ENCODE assay signal across 8 mouse cellular contexts in the genomic region with DNA sequence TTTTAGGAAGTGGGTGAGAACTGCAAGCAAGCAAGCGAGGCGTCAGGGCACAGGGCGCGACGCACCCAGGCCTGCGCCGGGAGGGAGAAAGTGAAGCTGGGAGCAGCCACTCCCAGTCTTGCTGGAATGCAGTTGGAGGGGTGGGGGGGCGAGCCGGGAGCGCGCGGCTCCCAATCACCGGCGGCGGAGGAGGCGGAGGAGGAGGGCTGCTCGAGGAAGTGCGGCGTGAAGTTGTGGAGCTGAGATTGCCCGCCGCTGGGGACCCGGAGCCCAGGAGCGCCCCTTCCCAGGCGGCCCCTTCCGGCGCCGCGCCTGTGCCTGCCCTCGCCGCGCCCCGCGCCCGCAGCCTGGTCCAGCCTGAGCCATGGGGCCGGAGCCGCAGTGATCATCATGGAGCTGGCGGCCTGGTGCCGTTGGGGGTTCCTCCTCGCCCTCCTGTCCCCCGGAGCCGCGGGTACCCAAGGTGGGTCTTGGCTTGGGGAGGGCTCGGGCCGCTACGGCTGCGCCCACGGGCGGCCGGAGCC. TPM values are rescaled to one million over a fixed set of nuclear protein-coding genes. Genes with fewer than 3 reads are reported as not detected.
A peak's percentile ranks its signal among the peaks of the same experiment; 100 is the strongest.
DNase-seq lines count a peak whose midpoint lies in the region; ATAC-seq and TF ChIP-seq lines count a peak whose summit lies in the region.

A gene (plus strand): TSS at position 198 of the 524 bp plus-strand sequence.

- ATAC-seq in lung, embryonic 14.5 days (ENCODE audit: insufficient read depth) = peak; percentile 82
- ATAC-seq in megakaryocyte-erythroid progenitor cell, adult 5-6 weeks (replicated peaks; ENCODE audit: low FRiP score, low TSS enrichment, poor library complexity, severe bottlenecking) = no peak

- peak within 1 kb of the TSS; percentile 91 for H3K4me3 ChIP-seq in lung, embryonic 14.5 days (ENCODE audit: low read depth, low read length)

- peak; percentile 50 to 54 for DNase-seq in cerebellum, postnatal 10 days
- DNase-seq in cerebellum, adult 11 months = no peak
- DNase-seq in embryo, embryonic 10.5 days (ENCODE audit: low spot score) = peak; percentile 85
- DNase-seq in heart, adult 18-20 months = peak; percentile 77 to 85
- DNase-seq in kidney, adult 18-20 months = peak; percentile 81
- peak; percentile 91 for DNase-seq in lung, embryonic 14.5 days
- peak; percentile 74 for DNase-seq in retina, embryonic 14.5 days (ENCODE audit: low spot score)

- peak within 1 kb of the TSS; percentile 92 for H3K9ac ChIP-seq in lung, embryonic 14.5 days

- H3K4me2 ChIP-seq in lung, embryonic 14.5 days = peak within 1 kb of the TSS; percentile 73

- peaks cover 16% of the 10 kb centered on the region for H3K4me1 ChIP-seq in lung, embryonic 14.5 days (ENCODE audit: insufficient read depth)

- no peak for TF ChIP-seq CTCF in lung, embryonic 14.5 days (IDR thresholded peaks at IDR 0.05; ENCODE audit: low read depth)

- peak within 1 kb of the TSS; percentile 98 for H3K27ac ChIP-seq in lung, embryonic 14.5 days (ENCODE audit: low read depth)

- H3K36me3 ChIP-seq in lung, embryonic 14.5 days (ENCODE audit: insufficient read depth) = no peaks in the 10 kb centered on the region

- no peaks in the 10 kb centered on the region for H3K9me3 ChIP-seq in lung, embryonic 14.5 days (ENCODE audit: low read depth, low read length)

- 0% methylated on average over 34 of the region's 49 CpGs for WGBS in lung, embryonic 14.5 days

- H3K27me3 ChIP-seq in lung, embryonic 14.5 days (ENCODE audit: insufficient read depth, low read length) = no peaks in the 10 kb centered on the region

RNA-seq across cellular contexts. Expression of the gene that starts here (rescaled TPM):
- 1 to 10 TPM; 5.6 to 5.9 TPM for total RNA-seq in heart, adult 18-20 months (2021)
- 42.7 and 46.5 TPM in 2 replicates for polyA plus RNA-seq in lung, embryonic 14.5 days (2014; fragmentation: Nextera tagmentation; extraction: Ambion mirVana)
- not detected in 2 replicates for total RNA-seq in megakaryocyte-erythroid progenitor cell, adult 5-6 weeks (2014; fragmentation: Nextera tagmentation)
- total RNA-seq in megakaryocyte-erythroid progenitor cell, adult 5-6 weeks (2017) = not detected in 2 replicates

Comparison
In these comparisons a context has a peak if more than half of its experiments do, and no peak if none do; other contexts are left out.
1. RNA of the gene that starts here (total RNA-seq): 5.6 to 5.9 TPM in heart, adult 18-20 months; not detected in megakaryocyte-erythroid progenitor cell, adult 5-6 weeks; every median in the first group is over 4 times any median in the second.